Mouse (Mus musculus) retina, postnatal 7 days (tissue): ENCODE results near the gene Glyat.

ENCODE experiments used
- DNase-seq: peaks from one replicate; pipeline ENCODE4 v3.0.0-alpha.2; 2012; ENCODE audit warnings: low read depth, low spot score

Glyat gene

GRCm38 (mm10) chr19:12684638-12685037 is 51.5 kb downstream of the Glyat start:
- DNase-seq: no peak

- no peak for DNase-seq
Measured at GRCm38 (mm10) chr19:12685231-12685630, 52.1 kb downstream of the Glyat start.

GRCm38 (mm10) chr19:12695590-12695989 is 62.5 kb downstream of the Glyat start, which contains the start of gene Keg1:
Gene Keg1, plus strand, starts transcription at chr19:12695786.
- no peak for DNase-seq

- no peak for DNase-seq
Measured at GRCm38 (mm10) chr19:12696221-12696620, 63.1 kb downstream of the Glyat start.
